Mouse (Mus musculus): ENCODE results near the gene Ipo7.
"Not testable (repeated sequence)": the region's sequence is repeated elsewhere in the genome, so short reads cannot be mapped to it uniquely, and the experiment has no call there.

Ipo7 gene

DNA sequence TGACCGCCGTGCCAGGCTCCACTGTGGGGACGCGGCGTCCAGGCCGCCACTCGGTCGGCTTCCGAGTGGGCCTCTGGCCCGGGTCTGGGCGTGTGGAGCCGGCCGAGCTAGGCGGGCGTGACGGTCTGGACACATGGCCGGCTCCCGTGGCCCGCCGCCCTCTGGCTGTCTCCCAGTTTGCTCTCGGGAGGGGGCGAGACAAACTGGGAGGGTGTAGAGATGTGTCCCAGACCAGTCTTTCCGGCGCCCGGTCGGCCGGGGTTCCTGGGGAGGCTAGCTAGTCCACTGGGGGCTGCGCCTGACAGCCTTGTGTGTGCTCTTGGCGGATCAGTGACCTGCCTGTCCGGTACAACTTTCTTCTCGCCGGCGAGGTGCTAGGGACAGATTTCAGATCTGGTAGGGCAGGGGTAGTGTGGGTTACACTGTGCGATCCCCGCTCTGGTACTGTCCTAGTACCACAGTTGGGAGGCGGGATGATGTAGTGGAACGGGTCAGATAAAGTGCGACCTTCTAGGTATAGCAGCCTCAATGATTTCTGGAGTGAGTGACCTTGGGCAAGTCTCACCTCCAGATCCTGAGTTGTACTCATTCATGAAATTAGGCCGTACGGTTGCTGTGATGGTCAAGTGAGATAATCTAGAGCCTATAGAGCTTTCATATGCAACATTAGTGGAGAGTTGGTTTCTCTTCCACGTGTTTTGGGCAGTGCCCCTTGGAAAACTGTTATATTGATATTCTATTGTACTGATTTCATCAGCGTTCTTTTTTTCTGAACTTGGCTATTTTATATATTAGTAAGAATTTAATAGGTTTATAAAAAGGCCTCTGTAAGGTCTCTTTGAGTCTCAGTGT, 783 bp downstream of the Ipo7 start:
- DNase-seq (ENCODE audit: low read depth, low spot score): peak; percentile 30

DNA sequence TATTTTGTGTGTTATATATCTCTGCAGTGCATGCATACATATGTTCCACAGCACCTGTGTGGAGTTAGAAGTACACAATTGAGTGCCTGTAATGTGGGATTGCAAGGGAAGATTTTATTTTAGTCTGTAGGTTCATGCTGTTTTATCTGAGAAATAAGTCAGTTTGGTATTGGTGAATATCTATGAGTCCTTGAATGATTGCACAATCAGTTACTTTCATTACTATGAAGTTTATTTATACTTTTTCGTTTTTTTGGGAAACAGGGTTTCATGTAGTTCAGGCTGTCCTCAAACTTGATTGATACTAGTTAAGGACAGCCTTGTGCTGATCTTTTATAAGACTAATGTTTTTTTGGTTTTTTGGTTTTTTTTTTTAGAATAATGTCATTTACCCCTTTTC, 5.5 kb downstream of the Ipo7 start:
- DNase-seq (ENCODE audit: low read depth, low spot score): no peak

DNA sequence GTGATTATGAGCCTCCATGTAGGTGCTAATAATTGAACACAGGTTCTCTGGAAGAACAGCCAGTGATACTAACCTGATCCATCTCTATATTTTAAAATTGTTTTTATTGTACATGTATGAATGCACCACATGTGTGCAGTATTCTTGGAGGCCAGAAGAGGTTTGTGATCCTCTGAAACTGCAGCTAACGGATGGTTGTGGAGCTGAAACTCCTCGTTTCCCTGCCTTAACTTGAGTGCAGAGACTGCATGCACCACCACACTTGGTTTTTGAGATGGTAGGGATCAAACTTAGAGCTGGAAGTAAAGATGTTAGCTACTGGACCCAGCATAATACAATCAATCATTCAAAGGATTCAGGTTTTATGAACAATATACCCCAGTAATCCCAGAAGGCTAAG, 8.5 kb downstream of the Ipo7 start:
- no peak for DNase-seq (ENCODE audit: low read depth, low spot score)

DNA sequence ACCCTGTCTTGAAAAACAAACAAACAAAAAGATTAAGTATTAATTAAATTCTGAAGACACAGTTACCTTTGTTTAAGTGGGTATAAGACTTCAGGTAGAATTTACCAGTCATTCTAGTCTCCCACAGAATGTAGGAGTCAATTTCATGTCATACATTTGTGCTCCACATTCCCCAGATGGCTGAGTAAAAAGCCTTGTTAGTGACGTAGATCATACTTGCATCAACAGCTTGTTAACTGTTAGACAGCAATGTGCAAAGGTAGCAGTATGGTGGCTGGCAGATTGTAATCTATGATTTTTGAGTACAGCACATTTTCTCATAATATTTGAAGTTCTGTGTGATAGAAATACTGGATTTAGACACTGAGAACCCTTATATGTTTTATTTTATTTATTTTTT, 10.8 kb downstream of the Ipo7 start:
- peak; percentile 10 for DNase-seq (ENCODE audit: low read depth, low spot score)

DNA sequence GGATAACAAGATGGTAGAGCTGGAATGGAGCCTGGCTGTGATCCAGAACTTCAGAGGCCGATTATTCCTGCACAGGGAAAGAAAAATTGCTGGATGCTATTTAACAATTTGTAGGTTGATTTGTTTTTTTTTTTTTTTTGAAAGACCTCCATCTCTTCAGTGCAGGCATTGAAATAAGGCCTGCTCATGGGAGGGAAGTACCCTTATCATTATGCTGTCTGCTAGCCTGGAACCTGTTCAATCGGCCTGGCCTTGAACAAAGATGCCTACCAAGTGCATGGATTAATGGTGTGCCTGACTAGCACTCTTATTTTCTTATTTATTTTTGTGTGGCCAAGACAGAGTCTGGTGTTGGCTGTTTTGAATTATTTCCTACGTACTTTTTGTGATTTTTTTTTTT, 12.3 kb downstream of the Ipo7 start:
- DNase-seq (ENCODE audit: low read depth, low spot score): peak; percentile 15

DNA sequence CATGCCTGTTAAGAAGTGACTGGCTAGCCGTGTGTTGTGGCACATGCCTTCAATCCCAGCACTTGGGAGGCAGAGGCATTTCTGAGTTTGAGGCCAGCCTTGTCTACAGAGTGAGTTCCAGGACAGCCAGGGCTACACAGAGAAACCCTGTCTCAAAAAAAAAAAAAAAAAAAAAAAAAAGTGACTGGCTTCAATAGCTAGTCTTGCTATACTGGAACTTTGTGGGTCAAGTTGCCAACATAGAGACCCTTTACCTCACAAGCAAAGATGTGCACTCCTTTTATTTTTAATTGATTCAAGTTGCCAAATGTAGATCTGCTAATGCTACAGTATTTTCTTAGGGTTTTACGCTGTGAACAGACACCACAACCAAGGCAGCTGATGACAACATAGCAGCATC, 39.6 kb downstream of the Ipo7 start:
- DNase-seq (ENCODE audit: low read depth, low spot score): not testable (repeated sequence)

DNA sequence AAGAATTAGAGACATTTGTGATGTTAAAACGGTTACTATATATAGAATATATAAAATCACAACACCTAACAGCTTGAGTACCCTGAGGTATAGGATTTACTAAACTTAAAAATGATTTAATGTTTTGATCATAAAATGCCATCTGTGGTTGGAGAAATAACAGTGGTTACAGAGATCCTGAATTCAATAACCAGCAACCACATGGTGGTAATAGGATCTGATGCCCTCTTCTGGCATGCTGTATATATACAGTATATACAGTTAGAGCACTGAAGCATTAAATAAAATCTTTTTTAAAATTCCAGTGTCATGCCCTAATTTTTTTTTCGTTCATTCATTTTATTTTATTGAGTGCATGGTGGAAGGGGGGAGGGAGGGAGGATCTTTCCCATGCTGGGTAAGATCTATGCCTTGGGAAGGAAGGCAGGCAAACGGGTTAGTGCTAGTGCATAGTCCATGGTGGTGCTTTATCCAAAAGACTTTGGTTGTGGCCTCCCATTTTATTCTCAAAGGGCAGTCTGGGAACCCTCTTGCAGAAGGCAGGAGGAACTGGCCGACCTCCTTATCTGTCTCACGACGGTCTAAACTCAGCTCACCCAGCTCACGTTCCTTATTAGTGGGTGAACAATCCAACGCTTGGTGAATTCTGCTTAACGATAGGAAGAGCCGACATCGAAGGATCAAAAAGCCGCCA, 41.2 kb downstream of the Ipo7 start:
- DNase-seq (ENCODE audit: low read depth, low spot score): peak; percentile 45

DNA sequence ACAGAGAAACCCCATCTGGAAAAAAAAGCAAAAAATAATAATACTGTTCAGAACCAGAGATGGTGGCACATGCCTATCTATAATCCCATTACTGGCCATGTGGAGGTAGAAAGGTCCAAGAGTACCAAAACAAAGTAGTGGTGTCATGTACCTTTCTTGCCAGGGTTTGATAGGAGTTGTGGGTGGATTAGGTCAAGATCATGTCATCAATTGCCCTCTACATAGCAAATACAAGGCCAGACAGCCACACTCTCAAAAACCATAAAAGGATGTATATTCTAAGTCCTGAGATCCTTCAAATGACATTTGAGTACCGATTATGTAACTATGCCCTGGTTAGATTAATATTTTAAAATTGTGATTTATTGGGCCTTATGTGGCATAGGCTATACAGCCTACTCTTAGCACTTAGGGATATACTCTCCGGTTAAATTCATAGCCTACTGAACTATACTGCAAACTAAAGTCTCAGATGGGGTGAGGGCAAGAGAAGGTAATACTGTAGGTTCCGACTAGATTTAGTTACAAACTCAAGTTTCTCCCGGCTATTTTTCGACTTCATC, 42.1 kb downstream of the Ipo7 start:
- DNase-seq (ENCODE audit: low read depth, low spot score): no peak

DNA sequence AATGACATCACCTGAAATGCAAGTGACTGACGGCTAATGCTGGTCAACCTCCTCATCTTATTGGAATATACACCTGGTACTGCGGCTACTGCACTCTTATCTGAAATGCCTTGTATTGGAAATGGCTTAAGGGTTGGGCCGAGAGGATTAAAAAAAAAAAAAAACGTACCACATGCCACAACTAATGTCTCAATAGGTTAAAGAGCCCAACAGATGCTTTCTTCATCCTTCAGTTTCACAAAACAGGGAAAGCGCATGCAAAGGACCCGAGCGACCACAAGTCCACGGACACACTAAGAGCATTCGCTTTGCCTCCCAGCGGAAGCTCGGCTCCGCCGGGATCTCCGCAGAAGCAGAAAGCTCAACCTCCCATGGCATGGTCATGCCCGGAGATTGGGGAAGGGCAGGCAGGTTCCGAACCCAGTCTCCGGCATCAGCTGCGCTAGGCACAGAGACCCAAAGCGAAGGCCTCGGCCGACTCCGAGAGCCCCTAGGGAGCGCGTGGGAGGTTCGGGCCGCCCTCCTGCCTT, 42.7 kb downstream of the Ipo7 start:
- DNase-seq (ENCODE audit: low read depth, low spot score): peak; percentile 59

DNA sequence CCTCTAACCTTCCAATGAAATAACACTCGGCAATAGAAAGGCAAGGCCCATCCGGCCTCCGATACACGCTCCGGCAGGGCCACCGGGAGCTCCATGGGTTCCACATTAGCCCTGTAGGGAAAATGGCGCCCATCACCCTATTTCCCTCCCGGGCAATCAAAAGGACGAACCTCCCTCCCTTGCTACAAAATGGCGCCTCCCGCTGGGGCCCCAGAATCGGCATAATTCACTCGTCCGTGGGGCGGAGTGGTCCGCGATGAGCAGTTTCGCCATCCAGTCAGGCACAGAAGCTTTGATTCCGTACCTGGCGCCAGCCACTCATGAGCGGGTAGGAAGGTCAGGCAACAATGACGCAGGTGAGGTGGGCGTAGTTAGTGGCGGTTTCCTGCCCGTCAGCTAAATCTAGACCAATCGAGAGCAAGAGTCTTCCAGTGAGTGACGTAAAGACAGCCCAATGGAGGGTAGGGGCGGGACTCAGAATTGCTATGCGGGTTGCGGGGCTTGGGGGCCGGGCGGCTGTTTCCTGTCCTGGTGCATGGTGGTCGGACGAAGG, 43.2 kb downstream of the Ipo7 start, which contains the start of gene Zfp143:
TSS of gene Zfp143 (plus strand) at position 19 of the 553 bp plus-strand sequence.
- peak; percentile 100 for DNase-seq (ENCODE audit: low read depth, low spot score)

DNA sequence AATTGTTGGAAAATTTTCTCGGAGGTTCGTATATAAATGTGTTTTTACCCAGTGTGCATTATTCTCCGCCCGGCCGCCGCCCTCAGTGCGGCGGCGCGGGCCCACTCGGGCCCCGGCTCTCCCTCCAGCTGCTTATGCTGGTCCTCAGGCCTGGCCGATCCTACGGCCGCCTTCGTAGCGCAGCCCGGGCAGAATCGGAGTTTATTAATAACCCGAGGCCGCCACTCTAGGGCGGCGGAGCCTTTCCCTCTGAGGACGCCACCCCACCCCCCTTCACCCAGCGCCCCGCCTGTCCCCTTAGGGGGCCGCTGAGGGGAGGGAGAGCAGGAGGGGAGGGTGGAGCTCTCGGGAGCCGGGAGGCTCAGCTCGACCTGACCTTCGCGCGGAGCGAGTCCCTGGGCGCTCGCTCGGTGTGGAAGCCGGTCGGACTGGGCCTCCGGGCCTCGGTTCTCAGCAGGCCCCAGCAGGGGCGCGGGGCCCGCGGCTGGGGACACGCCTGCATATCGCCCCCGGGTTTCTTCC, 43.7 kb downstream of the Ipo7 start:
- DNase-seq (ENCODE audit: low read depth, low spot score): peak; percentile 93

DNA sequence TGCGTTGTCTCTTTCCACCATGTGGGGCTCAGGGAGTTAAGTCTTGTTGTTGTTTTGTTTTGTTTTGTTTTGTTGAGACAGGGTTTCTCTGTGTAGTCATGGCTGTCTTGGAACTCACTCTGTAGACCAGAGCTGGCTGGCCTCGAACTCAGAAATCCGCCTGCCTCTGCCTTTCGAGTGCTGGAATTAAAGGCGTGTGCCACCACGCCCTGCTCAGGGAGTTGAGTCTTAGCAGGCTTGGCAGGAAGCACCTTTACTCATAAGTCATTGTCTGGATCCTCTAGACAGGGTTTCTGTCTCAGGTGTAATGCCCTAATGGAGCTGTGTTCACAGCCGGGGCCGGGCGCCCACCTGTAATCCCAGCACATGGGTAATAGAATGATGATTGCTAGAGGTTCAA, 45.7 kb downstream of the Ipo7 start:
- DNase-seq (ENCODE audit: low read depth, low spot score): no peak

DNA sequence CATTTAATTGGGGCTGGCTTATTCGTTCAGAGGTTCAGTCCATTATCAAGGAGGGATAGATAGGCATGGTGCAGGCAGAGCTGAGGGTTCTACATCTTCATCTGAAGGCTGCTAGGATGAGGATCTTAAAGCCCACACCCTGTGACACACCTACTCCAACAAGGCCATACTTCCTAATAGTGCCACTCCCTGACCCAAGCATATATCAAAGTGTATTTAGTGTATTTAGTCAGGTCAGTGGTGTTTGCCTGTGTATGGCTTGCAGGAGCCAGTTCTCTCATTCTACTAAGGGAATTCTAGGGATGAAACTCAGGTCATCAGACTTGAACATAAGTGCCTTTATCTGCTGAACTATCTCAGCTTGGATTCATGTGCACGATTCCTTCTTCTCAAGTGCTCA, 51.0 kb downstream of the Ipo7 start:
- no peak for DNase-seq (ENCODE audit: low read depth, low spot score)

DNA sequence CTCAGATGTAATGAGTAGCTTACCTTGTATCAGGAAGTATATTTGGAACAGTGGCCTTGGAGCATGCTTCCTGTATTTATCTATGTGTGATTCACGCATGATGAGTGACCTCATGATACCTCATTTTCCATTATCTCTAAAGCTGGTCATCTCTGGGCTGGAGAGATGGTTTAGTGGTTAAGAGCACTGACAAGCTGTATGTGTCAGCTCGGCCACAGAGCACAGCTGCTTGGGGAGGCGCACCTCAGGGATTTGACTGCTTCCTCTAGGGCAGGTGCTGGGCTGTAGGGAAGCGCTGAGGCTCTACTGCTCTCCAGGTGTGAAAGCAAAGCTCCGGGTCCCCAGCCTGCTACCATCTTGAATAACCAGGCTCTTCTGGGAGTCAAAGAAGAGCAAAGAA, 60.1 kb downstream of the Ipo7 start:
- DNase-seq (ENCODE audit: low read depth, low spot score): no peak

DNA sequence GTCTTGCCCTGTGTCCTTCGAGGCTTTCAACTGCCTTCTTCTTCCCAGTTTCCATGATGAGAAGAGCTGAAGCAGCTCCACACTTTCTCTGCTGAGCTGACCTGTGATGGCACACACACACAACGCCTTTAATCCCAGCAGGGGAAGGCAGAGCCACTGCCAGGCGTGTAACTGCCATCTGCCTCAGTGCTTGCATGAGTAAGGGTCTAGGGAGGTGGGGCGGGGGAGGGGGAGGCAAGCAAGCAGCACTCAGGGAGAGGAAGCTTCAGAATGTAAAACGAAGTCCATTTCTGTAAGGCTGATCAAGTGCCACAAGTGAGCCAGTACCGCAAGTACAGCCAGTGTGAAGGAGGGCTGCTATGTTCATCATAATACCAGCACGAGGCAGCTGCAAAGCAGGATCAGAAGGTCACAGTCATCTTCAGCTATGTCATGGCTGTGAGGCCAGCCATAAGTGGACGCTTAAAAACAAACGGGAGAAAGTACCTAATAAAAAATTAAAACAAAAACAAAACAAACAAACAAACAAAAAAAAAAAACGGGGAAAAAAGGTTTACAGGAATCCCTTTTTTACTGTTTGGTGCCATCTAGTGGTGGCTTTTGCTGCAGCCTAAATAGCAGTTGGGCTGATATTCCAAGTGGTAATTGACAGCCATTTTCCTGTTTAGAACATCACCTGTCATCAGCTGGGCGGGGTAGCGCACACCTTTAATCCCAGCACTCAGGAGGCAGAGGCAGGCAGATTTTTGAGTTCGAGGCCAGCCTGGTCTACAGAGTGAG, 65.5 kb downstream of the Ipo7 start:
- DNase-seq (ENCODE audit: low read depth, low spot score): peak; percentile 80

DNA sequence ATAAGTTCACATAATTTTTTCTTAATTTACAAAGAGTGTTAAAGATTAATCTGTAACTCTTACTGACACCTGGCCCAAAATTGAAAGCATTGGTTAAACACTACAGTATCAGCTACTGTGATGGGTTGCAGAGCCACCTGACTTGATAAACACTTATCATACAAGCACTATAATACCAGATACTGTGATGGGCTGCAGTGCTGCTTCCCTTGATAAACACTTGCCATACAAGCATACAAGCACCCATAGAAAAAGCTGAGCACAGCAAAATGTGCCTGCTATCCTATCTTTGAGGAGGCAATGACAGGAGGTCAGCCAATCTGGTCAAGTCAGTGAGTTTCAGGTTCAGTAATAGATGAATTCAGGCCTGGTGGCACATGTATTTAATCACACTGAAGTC, 67.1 kb downstream of the Ipo7 start:
- DNase-seq (ENCODE audit: low read depth, low spot score): no peak

DNA sequence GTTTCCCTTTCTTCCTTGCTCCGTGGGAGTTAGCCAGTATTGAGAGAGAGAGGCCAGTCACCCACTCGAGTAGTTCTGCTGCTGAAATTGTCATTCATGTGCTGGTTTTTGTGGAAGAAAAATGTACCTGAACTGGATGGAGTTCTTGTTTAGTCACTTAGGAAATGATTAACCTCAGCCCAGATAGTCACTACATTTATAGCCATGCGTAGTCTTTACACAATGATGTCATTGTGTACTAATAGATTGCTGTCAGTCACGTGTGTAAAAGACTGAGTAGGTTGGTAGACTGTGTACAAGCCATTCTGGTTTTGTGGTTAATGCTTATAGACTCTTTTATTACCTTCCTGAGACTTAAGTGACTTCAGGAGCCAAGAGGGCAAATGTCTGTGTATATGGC, 69.8 kb downstream of the Ipo7 start:
- no peak for DNase-seq (ENCODE audit: low read depth, low spot score)

DNA sequence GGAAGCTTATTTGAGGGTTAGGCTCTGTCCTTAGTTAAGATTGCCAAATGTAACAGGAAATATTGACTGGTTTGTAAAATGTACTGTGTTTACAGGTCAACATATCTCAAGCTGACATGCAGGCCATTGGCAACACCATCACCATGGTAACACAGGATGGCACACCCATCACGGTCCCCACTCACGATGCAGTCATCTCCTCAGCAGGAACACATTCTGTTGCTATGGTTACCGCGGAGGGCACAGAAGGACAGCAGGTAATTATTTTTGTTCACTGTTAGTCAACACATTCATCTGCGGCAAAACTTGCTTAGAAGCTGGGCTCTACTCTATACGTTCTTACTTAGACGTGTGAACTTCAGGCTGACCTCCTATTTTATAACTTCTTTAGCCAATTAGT, 73.6 kb downstream of the Ipo7 start:
- DNase-seq (ENCODE audit: low read depth, low spot score): peak; percentile 82

DNA sequence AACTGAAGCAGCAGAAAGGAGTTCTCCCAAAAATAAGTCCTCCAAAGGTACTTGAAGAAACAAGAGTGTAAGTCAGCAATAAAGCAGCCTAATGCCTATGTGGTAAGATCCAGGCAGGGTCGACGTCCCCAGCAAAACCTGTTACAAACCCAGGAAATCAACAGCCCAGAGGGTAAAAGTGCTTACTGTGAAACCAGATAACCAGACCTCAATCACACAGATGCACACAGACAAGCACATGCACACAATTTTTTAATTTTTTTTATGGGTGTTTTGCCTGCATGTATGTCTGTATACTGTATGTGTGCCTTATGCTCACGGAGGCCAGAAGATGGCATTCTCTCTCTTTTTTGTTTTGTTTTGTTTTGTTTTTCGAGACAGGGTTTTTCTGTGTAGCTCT, 78.3 kb downstream of the Ipo7 start:
- no peak for DNase-seq (ENCODE audit: low read depth, low spot score)

DNA sequence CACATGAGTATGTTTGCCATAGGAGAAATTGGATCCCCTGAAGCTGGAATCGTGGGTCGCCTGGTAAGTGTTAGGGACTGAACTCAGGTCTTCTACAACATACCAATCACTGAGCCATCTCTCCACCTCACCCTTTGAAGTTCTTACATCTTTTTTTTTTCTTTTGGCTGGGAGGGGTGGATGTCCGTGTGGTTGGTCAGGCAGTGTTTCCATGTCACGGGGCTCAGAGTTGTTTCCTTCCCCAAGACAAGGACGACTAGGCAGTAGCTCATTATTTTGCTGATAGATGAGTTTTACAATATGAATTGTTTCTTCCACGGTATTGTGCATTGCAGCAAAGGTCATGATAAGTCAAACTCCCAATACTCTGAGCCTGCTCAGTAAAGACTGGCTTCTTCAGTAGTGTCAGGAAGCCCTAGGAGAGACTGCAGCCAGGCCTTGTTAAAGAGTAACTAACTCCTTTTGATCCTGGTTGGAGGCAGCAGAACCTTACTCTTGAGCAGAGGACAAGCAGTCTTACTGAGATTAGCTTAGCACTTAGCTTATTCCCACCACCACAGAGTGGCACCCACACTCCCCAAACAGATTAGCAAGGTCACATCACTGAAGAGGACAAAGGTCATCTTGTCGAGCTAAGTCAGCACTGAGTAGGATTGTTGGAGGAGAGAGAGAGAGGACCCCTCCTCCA, 79.2 kb downstream of the Ipo7 start:
- DNase-seq (ENCODE audit: low read depth, low spot score): no peak

DNA sequence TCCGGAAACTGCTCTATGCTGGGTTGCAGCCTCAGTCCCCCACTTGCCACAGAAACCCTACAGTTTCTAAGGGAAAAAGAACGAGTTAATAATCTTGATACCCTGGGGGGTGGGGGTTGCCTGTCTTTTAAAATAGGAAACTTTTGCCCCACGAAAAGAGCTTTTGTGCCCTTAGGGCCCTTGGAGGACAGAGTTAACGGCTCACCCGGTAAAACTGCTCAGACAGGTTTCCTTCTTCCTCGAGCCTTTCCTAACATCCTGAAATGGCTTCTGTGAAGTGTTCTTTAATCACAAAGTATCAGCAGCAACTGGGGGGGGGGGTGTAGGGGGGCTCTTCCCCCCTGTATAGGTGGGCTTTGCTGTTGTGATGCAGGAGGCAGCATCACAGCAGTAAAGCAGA, 82.8 kb downstream of the Ipo7 start:
- no peak for DNase-seq (ENCODE audit: low read depth, low spot score)
